Comparison of ENCODE assay signal across 8 mouse cellular contexts in genomic region chr10:127751548-127751947, GRCm38 (mm10). TPM values are rescaled to one million over a fixed set of nuclear protein-coding genes. Genes with fewer than 3 reads are reported as not detected.
DNase-seq lines count a peak whose midpoint lies in the region; ATAC-seq and TF ChIP-seq lines count a peak whose summit lies in the region.

TSS of gene Gpr182 (minus strand) at chr10:127751732.

- H3K27me3 ChIP-seq in ES-Bruce4 (ENCODE audit: control insufficient read depth, insufficient read depth, low read length, poor library complexity, severe bottlenecking) = 0 out of 2 replicates have a peak, but pooled peaks cover 2% of the 10 kb centered on the region
- H3K27me3 ChIP-seq in liver, embryonic 13.5 days = no peaks in the 10 kb centered on the region

- H3K27ac ChIP-seq in ES-Bruce4 (ENCODE audit: insufficient read depth, low read length) = no peak within 1 kb of the TSS
- H3K27ac ChIP-seq in liver, embryonic 13.5 days = peak within 1 kb of the TSS; percentile 50

- intact Hi-C loops in heart, postnatal 14 days (cut with DNase I) = no loop called here

- TF ChIP-seq CTCF in ES-Bruce4 (IDR thresholded peaks at IDR 0.05; ENCODE audit: low read depth, low read length) = no peak

- peak within 1 kb of the TSS; percentile 23 for H3K4me3 ChIP-seq in ES-Bruce4 (ENCODE audit: low read depth, low read length)
- peak within 1 kb of the TSS; percentile 27 for H3K4me3 ChIP-seq in liver, embryonic 13.5 days (replicated peaks)

- ATAC-seq in liver, embryonic 13.5 days (ENCODE audit: low read depth) = peak; percentile 34

- H3K4me1 ChIP-seq in ES-Bruce4 (ENCODE audit: control insufficient read depth, insufficient read depth, low read length) = peaks cover 8% of the 10 kb centered on the region
- peaks cover 56% of the 10 kb centered on the region for H3K4me1 ChIP-seq in liver, embryonic 13.5 days (replicated peaks)

- no peak within 1 kb of the TSS for H3K9ac ChIP-seq in ES-Bruce4 (ENCODE audit: low read depth, poor library complexity, severe bottlenecking)
- peak within 1 kb of the TSS; percentile 4; the same call in 1 of the 2 replicates for H3K9ac ChIP-seq in liver, embryonic 13.5 days

- no peaks in the 10 kb centered on the region for H3K9me3 ChIP-seq in ES-Bruce4 (replicated peaks; ENCODE audit: control insufficient read depth, insufficient read depth, low read length, poor library complexity, severe bottlenecking)
- H3K9me3 ChIP-seq in liver, embryonic 13.5 days (replicated peaks) = no peaks in the 10 kb centered on the region

- no peaks in the 10 kb centered on the region for H3K36me3 ChIP-seq in ES-Bruce4 (ENCODE audit: control insufficient read depth, insufficient read depth, low read length, poor library complexity, severe bottlenecking)
- peaks cover 15% of the 10 kb centered on the region for H3K36me3 ChIP-seq in liver, embryonic 13.5 days

- peak; percentile 35 for DNase-seq in ZHBTc4 (ENCODE audit: low read depth, low spot score)
- DNase-seq in heart, postnatal 14 days = peak; percentile 42 to 47
- DNase-seq in liver, embryonic 13.5 days = no peak
- DNase-seq in frontal cortex, postnatal 25 days (ENCODE audit: low spot score in 2 of 2) = no peak
- DNase-seq in cerebellum, postnatal 4 days (ENCODE audit: low spot score in 2 of 2) = no peak
- no peak for DNase-seq in natural killer cell, adult 2 months (ENCODE audit: low spot score in 2 of 2)
- no peak for DNase-seq in ovary, postnatal 14 days (ENCODE audit: low spot score)

- no peak for TF ChIP-seq POLR2A in ES-Bruce4 (IDR thresholded peaks at IDR 0.05; ENCODE audit: insufficient read depth, low read length)

- WGBS in liver, embryonic 13.5 days (ENCODE audit: insufficient replicate concordance) = 29% methylated on average over 8 of the region's 8 CpGs

- no peak for TF ChIP-seq EP300 in ES-Bruce4 (IDR thresholded peaks at IDR 0.05; ENCODE audit: insufficient read depth, low read depth, low read length)

- H3K4me2 ChIP-seq in liver, embryonic 13.5 days = peak within 1 kb of the TSS; percentile 28

RNA-seq across cellular contexts. Expression of gene Gpr182, which starts in this region (rescaled TPM):
- polyA plus RNA-seq in ES-Bruce4 (2011; ENCODE audit: insufficient read depth, insufficient read length, low read depth, missing spikeins) = not detected in 2 replicates
- total RNA-seq in heart, postnatal 14 days (2021) = 1 to 10 TPM; 3.4 to 4.6 TPM
- 9.0 and 11.2 TPM in 2 replicates for polyA plus RNA-seq in liver, embryonic 13.5 days (2015; fragmentation: Nextera tagmentation; extraction: Ambion mirVana)

Comparison
In these comparisons a context has a peak if more than half of its experiments do, and no peak if none do; other contexts are left out.
1. DNase-seq: peak in ZHBTc4 (single experiment) and heart, postnatal 14 days (2 of 2); none in liver, embryonic 13.5 days (single experiment), frontal cortex, postnatal 25 days (0 of 2), cerebellum, postnatal 4 days (0 of 2), natural killer cell, adult 2 months (0 of 2) and ovary, postnatal 14 days (single experiment).